Mouse (Mus musculus) lung, postnatal 25 days (tissue): ENCODE results near the gene Usp47.

Source experiments
- DNase-seq: peaks from one replicate; pipeline ENCODE4 v3.0.0; 2022; ENCODE audit warnings: low spot score

The Usp47 gene

GRCm38 (mm10) chr7:112121866-112122500 lies 98.7 kb downstream of the Usp47 start:
- DNase-seq, result no peak

GRCm38 (mm10) chr7:112123612-112124011 lies 100.3 kb downstream of the Usp47 start:
- no peak for DNase-seq

GRCm38 (mm10) chr7:112125625-112126260 lies 102.4 kb downstream of the Usp47 start:
- DNase-seq, result no peak

DNA sequence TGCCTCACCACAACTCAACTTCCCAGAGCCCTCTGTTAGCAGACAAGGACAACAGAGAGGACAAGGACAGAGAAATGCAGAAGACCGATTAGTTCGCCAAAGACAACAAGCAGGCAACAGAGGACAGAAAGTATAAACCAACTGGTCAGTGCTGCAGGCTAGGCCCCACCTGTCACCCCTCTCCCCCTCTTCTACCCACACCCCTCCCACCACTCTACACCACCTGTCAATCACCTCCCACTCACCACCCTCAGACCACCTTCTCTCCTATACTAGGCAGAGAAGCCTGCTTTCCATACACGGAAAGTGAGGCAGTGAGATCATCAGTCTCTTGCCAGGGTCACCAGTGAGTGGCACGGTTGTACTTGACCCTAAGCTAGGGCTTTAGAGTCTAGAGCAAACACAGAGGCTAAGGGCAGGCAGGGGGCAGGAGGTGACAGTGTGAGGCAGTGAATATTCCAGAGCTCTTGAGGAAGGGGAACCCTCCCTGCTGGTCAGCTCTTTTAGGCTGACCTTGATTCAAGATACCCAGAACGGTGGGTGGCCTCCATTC lies 103.9 kb downstream of the Usp47 start:
- DNase-seq, result no peak

DNA sequence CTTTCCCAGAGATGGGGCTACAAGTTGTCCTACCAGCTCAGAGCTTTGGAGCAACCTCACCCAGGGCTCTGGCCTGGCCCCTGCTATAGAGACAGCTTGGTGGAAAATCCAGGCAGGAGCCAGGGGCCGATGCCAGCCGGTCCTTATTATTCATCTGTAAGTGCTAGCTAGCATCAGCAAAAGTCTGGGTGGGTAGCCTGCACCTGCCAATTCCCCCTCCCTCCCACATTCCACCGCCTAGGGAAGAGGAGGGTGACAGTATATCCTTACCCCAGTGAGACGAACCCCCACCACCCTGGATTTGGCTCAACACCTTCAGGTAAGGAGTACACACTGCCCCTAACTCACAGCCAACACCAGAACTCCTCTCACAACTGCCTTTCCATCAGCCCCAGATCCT lies 104.7 kb downstream of the Usp47 start:
- no peak for DNase-seq

GRCm38 (mm10) chr7:112128810-112129209 lies 105.5 kb downstream of the Usp47 start:
- DNase-seq, result no peak

DNA sequence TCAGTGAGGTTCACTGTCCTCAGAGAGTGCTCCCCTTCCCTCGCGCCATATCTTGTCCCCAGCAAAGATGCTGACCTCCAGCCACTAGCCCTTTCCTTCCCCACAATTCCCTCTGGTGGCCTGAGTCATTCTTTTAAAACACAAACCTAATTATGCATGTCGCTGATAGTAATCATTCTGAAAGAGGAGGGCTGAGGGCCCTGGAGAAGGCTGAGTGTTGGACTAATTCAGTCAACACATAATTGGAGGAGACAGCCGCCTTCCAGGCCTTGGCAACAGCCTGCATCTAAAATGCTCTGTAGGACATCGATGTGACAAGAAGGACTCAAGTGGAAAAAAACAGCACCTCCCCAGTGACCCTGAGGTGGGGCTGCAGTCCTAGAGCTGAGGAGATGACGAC lies 106.5 kb downstream of the Usp47 start:
- DNase-seq, result no peak

DNA sequence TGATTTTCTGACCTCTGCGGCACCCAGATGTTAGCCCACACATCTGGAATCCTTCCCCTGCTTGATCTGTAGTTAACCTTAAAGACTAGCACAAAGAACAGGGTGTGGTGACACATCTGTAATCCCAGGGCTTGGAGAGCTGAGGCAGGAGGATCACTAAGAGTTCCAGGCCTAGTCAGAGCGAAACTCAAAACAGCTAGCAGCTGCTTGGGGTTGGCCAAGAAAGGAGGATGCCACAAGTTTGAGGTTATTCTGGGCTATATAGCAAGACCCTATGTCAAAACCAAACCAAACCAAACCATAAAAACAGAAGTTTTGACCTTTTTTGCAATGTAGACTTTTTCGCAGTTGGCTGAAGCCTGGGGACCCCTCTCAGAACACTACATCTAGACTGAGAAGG lies 107.4 kb downstream of the Usp47 start:
- DNase-seq, result no peak

DNA sequence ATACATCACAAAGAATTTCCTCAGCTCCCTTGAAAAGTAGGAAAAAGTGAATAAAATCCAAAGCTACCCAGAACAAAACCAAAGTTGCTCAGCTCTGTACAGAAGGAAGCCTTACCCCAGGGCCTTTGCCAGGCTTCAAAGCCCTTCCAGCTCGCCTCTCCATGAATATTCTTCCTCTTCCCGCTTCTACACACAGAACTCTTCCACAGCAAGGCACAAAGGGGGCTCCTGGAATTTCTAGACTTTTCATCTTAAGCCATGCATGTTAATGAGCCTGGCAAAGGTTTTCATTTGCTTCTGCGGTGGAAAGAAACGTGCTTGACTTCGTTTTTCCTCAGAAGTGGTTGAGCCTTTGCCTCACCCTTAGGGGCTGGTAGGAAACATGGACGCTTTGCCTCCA lies 108.7 kb downstream of the Usp47 start:
- DNase-seq, result no peak

GRCm38 (mm10) chr7:112133277-112133676 lies 110.0 kb downstream of the Usp47 start:
- no peak for DNase-seq

- DNase-seq, result no peak
Measured at GRCm38 (mm10) chr7:112135161-112135560, 111.9 kb downstream of the Usp47 start.

GRCm38 (mm10) chr7:112136537-112136936 lies 113.2 kb downstream of the Usp47 start:
- no peak for DNase-seq

- DNase-seq, result no peak
Measured at GRCm38 (mm10) chr7:112138168-112138508, 114.8 kb downstream of the Usp47 start.

DNA sequence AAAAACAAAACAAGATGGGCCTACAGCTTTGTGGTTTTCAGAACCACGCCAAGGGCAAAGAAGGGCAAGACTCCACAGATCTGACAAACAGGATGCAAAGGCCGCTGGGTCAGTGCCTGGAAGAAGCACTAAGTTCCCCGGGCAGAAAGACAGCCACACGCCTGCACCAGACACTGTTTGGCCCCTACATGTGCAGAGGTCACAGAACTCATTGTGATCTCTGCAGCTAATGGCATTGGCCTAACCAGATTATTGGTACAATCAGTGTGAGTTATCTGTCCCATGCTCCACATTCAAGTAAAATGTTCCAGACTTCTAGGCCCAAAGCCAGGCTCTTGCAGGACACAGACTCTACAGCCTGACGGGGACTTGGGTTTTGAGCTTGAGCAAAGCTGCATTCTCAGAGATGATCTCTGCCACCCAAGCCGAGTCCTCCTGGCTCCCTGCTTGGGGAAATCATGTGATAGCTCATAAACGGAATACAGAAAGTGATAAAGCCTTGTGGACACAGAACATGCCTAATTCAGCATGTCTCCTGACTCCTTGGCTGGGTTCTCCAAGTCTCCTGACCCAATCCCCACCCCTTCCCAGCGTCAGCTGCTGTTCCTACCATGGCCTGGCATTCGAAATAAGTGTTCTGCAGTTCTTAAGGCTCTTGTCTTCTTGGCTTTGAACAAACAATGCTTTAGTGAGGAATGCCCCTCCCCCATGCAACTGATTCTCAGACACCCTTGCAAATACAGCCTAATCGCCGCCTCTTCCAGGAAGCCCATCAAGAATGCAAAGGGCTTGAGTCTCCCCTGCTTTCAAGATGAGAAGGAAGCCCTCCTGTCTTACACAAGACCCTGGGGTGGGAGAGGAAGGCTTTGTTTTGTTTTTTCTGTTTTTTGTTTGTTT lies 115.5 kb downstream of the Usp47 start:
- DNase-seq, result peak; percentile 39

DNA sequence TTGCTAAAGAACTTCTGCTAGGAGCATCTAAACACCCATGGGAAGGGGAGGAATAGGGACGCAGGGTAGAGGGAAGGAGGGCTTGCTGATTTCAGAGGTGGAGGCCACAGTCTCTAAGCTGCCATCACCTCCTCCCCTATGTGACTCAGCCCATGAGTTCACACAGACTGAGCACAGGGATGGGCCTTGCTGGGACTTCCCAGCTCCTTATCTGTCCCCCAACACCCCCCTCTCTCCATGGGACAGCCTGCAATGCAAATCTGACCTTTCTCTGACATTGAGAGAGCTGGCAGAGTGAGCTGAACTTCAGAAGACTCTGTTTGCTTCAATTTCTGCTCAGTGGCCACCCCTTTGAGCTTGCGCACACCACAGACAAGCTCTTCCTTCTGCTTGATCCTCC lies 117.4 kb downstream of the Usp47 start:
- no peak for DNase-seq

- no peak for DNase-seq
Measured at GRCm38 (mm10) chr7:112142616-112143015, 119.3 kb downstream of the Usp47 start.

GRCm38 (mm10) chr7:112143090-112143500 lies 119.8 kb downstream of the Usp47 start:
- DNase-seq, result no peak

GRCm38 (mm10) chr7:112143978-112144377 lies 120.7 kb downstream of the Usp47 start:
- DNase-seq, result no peak

GRCm38 (mm10) chr7:112144646-112145179 lies 121.4 kb downstream of the Usp47 start:
- DNase-seq, result no peak

GRCm38 (mm10) chr7:112147979-112148378 lies 124.7 kb downstream of the Usp47 start:
- no peak for DNase-seq

DNA sequence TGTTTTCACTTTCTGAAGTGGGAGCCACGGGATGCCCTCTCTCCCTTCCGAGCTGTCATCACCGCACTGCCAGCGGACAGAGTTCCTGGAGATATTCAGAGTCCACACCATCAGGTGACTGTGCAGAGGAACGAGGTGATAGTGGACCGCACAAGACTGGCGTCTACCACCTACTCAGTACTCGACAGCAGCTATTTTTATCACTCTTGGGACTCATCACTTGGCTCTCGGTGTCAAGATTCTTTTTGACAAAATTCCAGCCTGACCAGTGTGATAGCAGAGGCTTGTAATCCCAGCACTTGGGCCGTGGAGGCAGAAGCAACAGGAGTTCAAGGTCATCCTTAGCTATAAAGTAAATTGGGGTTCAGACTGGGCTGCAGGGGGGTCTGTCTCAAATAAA lies 125.8 kb downstream of the Usp47 start:
- DNase-seq, result no peak

- DNase-seq, result no peak
Measured at GRCm38 (mm10) chr7:112154445-112154844, 131.1 kb downstream of the Usp47 start.

- DNase-seq, result peak; percentile 28
Measured at GRCm38 (mm10) chr7:112155194-112155593, 131.9 kb downstream of the Usp47 start.
